Mouse (Mus musculus) midbrain, embryonic 12.5 days (tissue): ENCODE data around the gene A930017K11Rik. TPM values are rescaled to one million over a fixed set of nuclear protein-coding genes. Genes with fewer than 3 reads are reported as not detected.
A peak's percentile ranks its signal among the peaks of the same experiment; 100 is the strongest.

Experiments
- ATAC-seq: fragments of 200-750 bp; cut with Nextera tagmentation; 2 replicates; pipeline ENCODE4 v1.8.0; 2017; ENCODE audit warnings: low read depth, moderate TSS enrichment, moderate library complexity; ENCODE audit not compliant: low FRiP score
- H3K27ac ChIP-seq: fragments of 300-500 bp; sonication (generic); replicated peaks from 2 replicates; pipeline ENCODE4 v1.5.1; 2016; ENCODE audit warnings: mild to moderate bottlenecking
- H3K27me3 ChIP-seq: fragments of 300-500 bp; sonication (generic); 2 replicates; pipeline ENCODE4 v1.6.1; 2016; ENCODE audit warnings: mild to moderate bottlenecking
- H3K36me3 ChIP-seq: fragments of 300-500 bp; sonication (generic); 2 replicates; pipeline ENCODE4 v1.6.1; 2016
- H3K4me1 ChIP-seq: fragments of 300-500 bp; sonication (generic); 2 replicates; pipeline ENCODE4 v1.6.1; 2016
- H3K4me2 ChIP-seq: fragments of 300-500 bp; sonication (generic); replicated peaks from 2 replicates; pipeline ENCODE4 v1.6.1; 2016; ENCODE audit warnings: mild to moderate bottlenecking, moderate library complexity
- H3K4me3 ChIP-seq: fragments of 300-500 bp; sonication (generic); 2 replicates; pipeline ENCODE4 v1.5.1; 2016; ENCODE audit warnings: mild to moderate bottlenecking
- H3K9ac ChIP-seq: fragments of 300-500 bp; sonication (generic); replicated peaks from 2 replicates; pipeline ENCODE4 v1.6.1; 2016; ENCODE audit warnings: mild to moderate bottlenecking, moderate library complexity
- H3K9me3 ChIP-seq: fragments of 300-500 bp; sonication (generic); 2 replicates; pipeline ENCODE4 v1.6.1; 2016; ENCODE audit warnings: mild to moderate bottlenecking
- WGBS: fragments of 180-500 bp; shearing (Covaris S2); methylation state at CpG from one replicate; pipeline ENCODE4 v1.1.7; 2016; 5-methylcytosine and 5-hydroxymethylcytosine counted together
- polyA plus RNA-seq: library from polyadenylated mRNA; unstranded; fragments of >200 nt; fragmentation: Nextera tagmentation; extraction: Ambion mirVana; gene quantifications from 2 replicates; pipeline ENCODE4 v1.2.1, GENCODE M21; 2016

The A930017K11Rik gene
- polyA plus RNA-seq: 0.13 and 0.14 TPM in 2 replicates

GRCm38 (mm10) chr17:25951803-25952623 lies at the start of gene A930017K11Rik:
Gene A930017K11Rik (minus strand): TSS chr17:25952565.
- no peak within 1 kb of the TSS for H3K9ac ChIP-seq
- H3K4me3 ChIP-seq: peak within 1 kb of the TSS; percentile 32
- WGBS: under 1% methylated on average over 58 of the region's 58 CpGs
- H3K36me3 ChIP-seq: no peaks in the 10 kb centered on the region
- H3K4me1 ChIP-seq: peaks cover 8% of the 10 kb centered on the region
- H3K9me3 ChIP-seq: no peaks in the 10 kb centered on the region
- H3K27me3 ChIP-seq: peaks cover 46% of the 10 kb centered on the region
- peak within 1 kb of the TSS; percentile 43 for H3K4me2 ChIP-seq
- H3K27ac ChIP-seq: no peak within 1 kb of the TSS
- ATAC-seq: no peak

DNA sequence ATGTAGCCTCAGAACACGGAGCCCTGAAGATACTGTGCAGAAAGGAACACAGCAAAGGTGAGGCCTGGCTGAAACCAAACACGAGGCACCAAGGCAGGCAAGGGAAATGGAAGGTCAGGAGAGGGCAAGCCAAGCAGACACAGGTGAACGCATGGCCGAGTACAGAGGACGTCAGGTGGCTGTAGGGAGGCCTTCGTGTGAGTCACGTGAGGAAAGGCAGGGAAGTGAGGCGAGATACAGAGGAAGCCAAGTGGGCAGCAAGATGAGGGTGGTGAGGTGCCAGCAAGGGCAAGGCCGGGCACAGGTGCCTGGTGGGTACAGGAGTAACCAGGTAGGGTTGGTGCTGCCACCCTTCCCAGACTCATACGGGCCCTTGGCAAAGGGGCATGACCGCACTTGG lies 46.1 kb upstream of the A930017K11Rik start:
- no peak overlapping the region for H3K4me2 ChIP-seq
- H3K4me1 ChIP-seq: no peaks in the 10 kb centered on the region
- ATAC-seq: no peak
- WGBS: 86% methylated on average over 11 of the region's 11 CpGs
- H3K36me3 ChIP-seq: peaks cover 72% of the 10 kb centered on the region
- no peak overlapping the region for H3K4me3 ChIP-seq
- H3K9ac ChIP-seq: no peak overlapping the region
- H3K27ac ChIP-seq: no peak overlapping the region
- no peaks in the 10 kb centered on the region for H3K27me3 ChIP-seq
- no peaks in the 10 kb centered on the region for H3K9me3 ChIP-seq

- ATAC-seq: no peak
- Histone ChIP-seq H3K4me1 (no peaks in the 10 kb centered on the region), H3K9ac (no peak overlapping the region), H3K36me3 (peaks cover 92% of the 10 kb centered on the region), H3K4me2 (no peak overlapping the region), H3K27me3 (no peaks in the 10 kb centered on the region), H3K9me3 (no peaks in the 10 kb centered on the region), H3K4me3 (no peak overlapping the region), H3K27ac (no peak overlapping the region)
- whole genome bisulfite sequencing: 90% methylated on average over 3 of the region's 3 CpGs
These were observed 41.1 kb upstream of the A930017K11Rik start for GRCm38 (mm10) chr17:25993489-25993888.

- H3K27ac ChIP-seq: no peak overlapping the region
- 95% methylated on average over 4 of the region's 4 CpGs for WGBS
- H3K4me1 ChIP-seq: no peaks in the 10 kb centered on the region
- peaks cover 84% of the 10 kb centered on the region for H3K36me3 ChIP-seq
- ATAC-seq: no peak
- H3K4me3 ChIP-seq: no peak overlapping the region
- no peak overlapping the region for H3K9ac ChIP-seq
- H3K27me3 ChIP-seq: no peaks in the 10 kb centered on the region
- no peak overlapping the region for H3K4me2 ChIP-seq
- H3K9me3 ChIP-seq: no peaks in the 10 kb centered on the region
These were observed 39.9 kb upstream of the A930017K11Rik start for GRCm38 (mm10) chr17:25992274-25992673.

DNA sequence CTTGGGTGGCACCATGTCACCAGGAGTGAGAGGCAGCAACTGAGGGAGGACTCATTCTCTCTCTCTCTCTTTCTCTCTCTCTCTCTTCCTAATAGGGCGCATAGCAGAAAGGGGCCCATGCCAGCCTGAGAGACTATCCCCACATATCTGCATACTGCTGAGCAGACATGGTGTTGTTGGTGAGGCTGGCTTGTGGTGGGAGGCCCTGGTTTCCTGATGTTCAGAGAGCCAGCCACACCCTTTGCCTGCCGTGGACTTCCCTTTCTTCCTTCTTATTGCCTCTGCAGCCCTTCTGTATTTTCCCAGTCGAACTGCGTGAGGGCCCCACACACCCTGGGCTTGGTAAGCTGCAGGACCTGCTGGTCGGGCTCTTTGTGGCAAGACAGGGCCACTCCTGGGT lies 38.0 kb upstream of the A930017K11Rik start:
- no peak overlapping the region for H3K4me3 ChIP-seq
- no peak overlapping the region for H3K27ac ChIP-seq
- no peaks in the 10 kb centered on the region; the same call in 1 of the 2 replicates for H3K4me1 ChIP-seq
- H3K9me3 ChIP-seq: no peaks in the 10 kb centered on the region
- no peak for ATAC-seq
- no peak overlapping the region for H3K4me2 ChIP-seq
- no peak overlapping the region for H3K9ac ChIP-seq
- WGBS: 89% methylated on average over 5 of the region's 5 CpGs
- peaks cover 70% of the 10 kb centered on the region for H3K36me3 ChIP-seq
- H3K27me3 ChIP-seq: no peaks in the 10 kb centered on the region

DNA sequence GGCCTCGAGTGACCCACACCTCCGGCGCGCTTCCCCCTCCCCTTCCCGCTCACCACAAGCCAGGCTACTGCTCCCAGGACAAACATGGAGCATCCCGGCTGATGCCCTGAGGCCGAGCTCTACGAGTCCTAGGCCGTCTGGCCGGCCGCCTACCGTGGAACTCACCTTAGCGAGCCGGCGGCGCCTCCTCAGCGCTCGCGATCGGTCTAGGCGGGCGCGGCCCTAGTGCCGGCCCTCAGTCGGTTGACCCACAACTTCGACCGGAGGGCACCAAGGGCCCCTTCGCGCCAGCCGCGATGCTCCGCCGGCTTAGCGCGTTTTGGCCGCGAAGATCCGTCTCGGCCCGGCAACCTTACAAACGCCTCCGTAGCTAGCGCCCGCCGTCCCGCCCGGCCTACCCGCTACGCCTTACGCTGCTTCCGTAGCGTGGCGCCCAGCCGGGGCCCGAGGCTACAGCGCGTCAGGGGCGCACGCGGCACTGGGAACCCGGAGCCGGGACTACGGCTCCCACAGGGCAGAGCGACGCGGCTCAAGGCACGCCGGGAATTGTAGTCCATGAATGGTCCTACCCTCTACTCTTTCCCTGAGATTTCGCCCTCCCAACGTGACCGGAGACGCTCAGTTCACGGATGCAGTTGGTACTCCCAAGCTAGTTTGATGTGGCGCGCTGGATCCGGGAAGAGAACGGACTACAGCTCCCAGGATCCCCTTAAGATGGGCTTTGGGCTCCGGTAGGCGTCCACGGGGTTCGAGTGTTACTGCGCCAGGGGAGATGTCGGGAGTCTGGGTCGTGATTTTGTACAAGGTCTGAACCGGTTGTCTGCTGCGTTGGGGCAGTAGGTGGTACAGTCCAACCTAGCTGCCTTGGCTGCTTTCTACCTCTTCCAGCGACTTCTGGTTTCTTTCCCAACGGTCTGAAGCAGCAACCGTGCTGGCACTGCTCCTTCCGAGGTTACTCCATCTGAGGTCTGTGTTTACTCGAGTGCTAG lies 33.2 kb upstream of the A930017K11Rik start, which contains the start of gene Capn15:
Capn15 (minus strand) TSS at position 491 of the 989 bp plus-strand sequence.
- WGBS: under 1% methylated on average over 91 of the region's 91 CpGs
- peaks cover 24% of the 10 kb centered on the region for H3K36me3 ChIP-seq
- H3K4me3 ChIP-seq: peak within 1 kb of the TSS; percentile 84
- H3K9ac ChIP-seq: peak within 1 kb of the TSS; percentile 86
- no peaks in the 10 kb centered on the region for H3K27me3 ChIP-seq
- H3K4me1 ChIP-seq: peaks cover 19% of the 10 kb centered on the region
- no peaks in the 10 kb centered on the region for H3K9me3 ChIP-seq
- peak within 1 kb of the TSS; percentile 93 for H3K4me2 ChIP-seq
- peak; percentile 99 for ATAC-seq
- peak within 1 kb of the TSS; percentile 89 for H3K27ac ChIP-seq

DNA sequence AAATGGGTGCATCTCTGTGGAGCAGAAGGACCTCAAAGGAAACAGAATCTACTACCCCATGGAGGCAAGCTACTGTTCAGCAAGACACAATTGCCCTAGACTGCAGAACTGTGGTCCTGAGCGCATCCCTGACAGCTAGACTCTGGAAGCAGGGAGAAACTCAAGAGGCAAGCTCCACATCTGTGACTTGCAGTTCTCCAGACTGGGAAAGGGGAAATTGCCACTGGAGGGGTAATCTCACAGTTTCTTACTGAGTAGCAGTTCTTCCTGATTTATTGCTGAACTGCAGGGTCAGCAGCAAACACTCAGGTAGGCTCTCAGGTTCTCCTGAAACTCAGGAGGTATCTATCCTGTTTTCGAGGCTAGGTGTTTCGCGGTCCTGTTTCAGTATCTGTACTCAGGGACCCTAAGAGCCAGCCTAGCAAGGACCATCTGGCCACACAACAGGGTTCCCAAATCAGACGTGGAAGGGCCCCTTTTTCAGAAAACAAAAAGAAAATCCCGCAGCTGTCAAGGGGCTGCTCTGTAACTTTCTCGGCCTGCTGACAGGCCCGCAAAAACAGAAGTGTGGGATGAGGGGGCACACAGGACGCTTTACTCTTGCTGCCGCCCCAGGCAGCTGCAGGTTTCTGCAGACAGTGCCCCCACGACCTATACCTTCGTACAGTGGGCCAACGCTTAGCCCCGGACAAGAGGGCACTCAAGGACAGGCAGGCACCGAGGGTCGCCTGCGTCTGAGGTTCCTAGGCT lies 32.4 kb upstream of the A930017K11Rik start:
- WGBS: 13% methylated on average over 17 of the region's 17 CpGs
- ATAC-seq: no peak
- peak overlapping the region; percentile 86 for H3K9ac ChIP-seq

GRCm38 (mm10) chr17:25984066-25984465 lies 31.7 kb upstream of the A930017K11Rik start:
- Histone ChIP-seq H3K27me3 (no peaks in the 10 kb centered on the region), H3K4me2 (peak overlapping the region; percentile 93), H3K9me3 (no peaks in the 10 kb centered on the region), H3K36me3 (peaks cover 10% of the 10 kb centered on the region; the same call in 1 of the 2 replicates), H3K4me3 (peak overlapping the region; percentile 84), H3K4me1 (peaks cover 19% of the 10 kb centered on the region), H3K27ac (no peak overlapping the region), H3K9ac (peak overlapping the region; percentile 86; the same call in 1 of the 2 replicates)
- 100% methylated on average over 1 of the region's 1 CpGs for WGBS
- ATAC-seq: no peak

More for the DNA sequence above, 32.4 kb upstream of the A930017K11Rik start:
- Histone ChIP-seq H3K9me3 (no peaks in the 10 kb centered on the region), H3K36me3 (peaks cover 15% of the 10 kb centered on the region), H3K27me3 (no peaks in the 10 kb centered on the region), H3K27ac (peak overlapping the region; percentile 89), H3K4me3 (peak overlapping the region; percentile 84), H3K4me1 (peaks cover 19% of the 10 kb centered on the region), H3K4me2 (peak overlapping the region; percentile 93)

DNA sequence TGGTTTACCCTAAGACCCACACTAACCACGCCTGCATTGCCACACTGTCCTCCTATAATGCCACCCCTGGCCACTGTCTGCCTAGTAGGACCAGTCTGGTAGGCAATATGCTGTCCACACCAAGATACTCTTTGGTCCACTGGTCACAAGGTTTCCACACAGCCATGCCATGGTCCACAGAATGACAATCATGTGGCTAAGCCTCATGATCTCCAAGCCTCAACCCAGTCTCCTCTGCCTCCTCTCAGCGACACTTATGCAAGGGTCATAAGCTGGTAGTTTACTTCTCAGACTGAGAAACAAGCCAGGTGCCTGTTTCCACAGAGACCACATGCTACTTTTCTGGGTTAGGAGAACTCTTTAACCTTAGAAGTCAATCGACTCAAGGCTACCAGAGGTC lies 30.5 kb upstream of the A930017K11Rik start:
- no peak overlapping the region for H3K27ac ChIP-seq
- no peaks in the 10 kb centered on the region for H3K36me3 ChIP-seq
- no peak overlapping the region for H3K4me3 ChIP-seq
- H3K9me3 ChIP-seq: no peaks in the 10 kb centered on the region
- H3K9ac ChIP-seq: no peak overlapping the region
- 90% methylated on average over 3 of the region's 3 CpGs for WGBS
- no peaks in the 10 kb centered on the region for H3K27me3 ChIP-seq
- H3K4me2 ChIP-seq: no peak overlapping the region
- ATAC-seq: no peak
- peaks cover 19% of the 10 kb centered on the region for H3K4me1 ChIP-seq

DNA sequence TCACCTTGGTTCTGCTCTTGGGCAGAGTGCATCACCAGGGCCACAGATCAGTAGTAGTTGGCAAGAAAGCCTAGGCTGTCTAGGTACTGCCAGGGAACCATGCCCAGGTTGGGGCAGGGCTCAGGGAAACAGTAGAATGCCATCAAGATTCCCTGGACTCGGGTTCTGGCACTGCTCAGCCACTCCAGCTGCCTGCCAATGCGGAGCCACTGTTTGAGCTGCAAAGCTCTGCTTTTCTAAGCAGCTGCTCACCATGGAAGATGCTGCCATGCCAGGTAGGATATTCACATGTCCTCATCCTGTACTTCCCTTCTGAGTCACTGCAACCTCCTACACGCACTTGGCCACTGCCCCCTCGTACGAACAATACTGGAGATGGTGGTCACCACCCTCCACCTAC lies 28.5 kb upstream of the A930017K11Rik start:
- no peak overlapping the region for H3K4me2 ChIP-seq
- peaks cover 19% of the 10 kb centered on the region for H3K4me1 ChIP-seq
- H3K4me3 ChIP-seq: no peak overlapping the region
- no peak for ATAC-seq
- H3K27ac ChIP-seq: no peak overlapping the region
- H3K27me3 ChIP-seq: no peaks in the 10 kb centered on the region
- no peaks in the 10 kb centered on the region for H3K36me3 ChIP-seq
- no peak overlapping the region for H3K9ac ChIP-seq
- no peaks in the 10 kb centered on the region for H3K9me3 ChIP-seq
- WGBS: 90% methylated on average over 5 of the region's 5 CpGs
